Mouse (Mus musculus) cerebellum, postnatal 25 days (tissue): ENCODE results near the gene Skiv2l.
"Not testable (repeated sequence)": the region's sequence is repeated elsewhere in the genome, so short reads cannot be mapped to it uniquely, and the experiment has no call there.

ENCODE experiments used
- DNase-seq, 2 experiments: peaks; one replicate each; pipeline ENCODE4 v3.0.0; 2021; ENCODE audit warnings: mixed read lengths in 2 of 2

The Skiv2l gene

DNA sequence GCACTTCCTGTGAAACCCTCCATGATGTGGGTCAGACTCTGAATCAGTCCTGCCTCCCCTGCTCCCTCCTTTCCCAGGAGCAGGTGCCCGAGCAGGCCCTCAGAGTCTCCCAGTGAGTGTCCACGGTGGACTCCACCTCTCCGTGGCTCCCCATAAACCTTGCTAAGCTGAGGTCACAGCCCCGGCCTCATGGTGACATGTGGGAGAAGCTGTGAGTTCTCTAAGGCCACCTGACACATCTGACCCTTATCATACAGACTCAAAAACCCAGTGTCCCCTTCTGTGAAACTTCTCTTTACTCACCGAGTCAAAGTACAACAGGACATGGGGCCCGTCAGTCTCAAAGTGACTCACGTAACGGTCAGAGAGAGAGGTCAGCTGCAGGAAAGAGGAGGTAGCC is 39.2 kb downstream of the Skiv2l start:
- DNase-seq, result not testable (repeated sequence)

DNA sequence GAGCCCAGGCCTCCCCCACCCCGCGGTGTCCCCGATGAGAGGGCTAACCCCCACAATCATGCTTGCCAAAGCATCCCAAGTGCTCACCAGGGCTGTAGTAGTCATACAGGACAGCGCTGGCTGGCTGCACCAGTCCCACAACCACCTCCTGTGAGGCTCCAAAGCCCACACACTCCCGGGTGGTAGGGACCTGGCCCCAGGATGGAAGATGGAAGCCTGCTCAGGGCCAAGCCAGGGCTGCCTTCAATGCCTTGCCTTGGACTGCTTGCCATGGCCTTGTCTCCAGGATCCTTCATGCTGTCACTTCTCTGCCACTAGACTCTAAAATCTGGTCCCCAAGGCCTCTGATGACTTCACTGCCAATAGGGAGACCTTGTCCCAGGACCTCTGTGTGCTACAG is 39.6 kb downstream of the Skiv2l start:
- not testable (repeated sequence) for DNase-seq

DNA sequence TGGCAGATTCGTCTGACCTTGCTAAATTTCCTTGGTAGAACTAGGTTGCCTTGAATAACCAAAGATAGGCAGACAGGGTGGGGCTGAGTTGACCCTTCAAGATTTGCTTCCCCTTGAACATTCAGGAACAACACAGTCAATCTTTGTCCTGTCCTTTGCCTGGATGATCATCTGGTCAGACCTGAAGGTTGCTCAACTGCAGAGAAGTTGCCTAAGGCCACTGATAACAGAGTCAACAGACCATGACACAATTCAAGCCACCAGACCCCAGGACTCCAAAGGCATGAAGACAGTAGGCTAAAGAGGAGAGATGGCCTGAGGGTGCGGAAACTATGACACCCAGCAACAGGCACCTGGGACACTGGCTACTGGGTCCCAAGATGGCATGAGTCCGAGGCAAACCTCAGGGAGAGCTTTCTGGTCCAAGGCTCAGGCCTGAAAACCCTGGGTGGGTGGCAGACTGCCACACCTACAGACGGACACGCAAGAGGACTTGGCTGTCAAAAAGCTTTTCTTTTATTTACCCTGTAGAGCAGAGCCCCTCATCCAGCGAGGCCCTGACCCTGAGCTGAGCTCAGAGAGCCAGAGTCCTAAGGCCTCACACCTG is 41.3 kb downstream of the Skiv2l start:
- peak; percentile 18 to 53 for DNase-seq

DNA sequence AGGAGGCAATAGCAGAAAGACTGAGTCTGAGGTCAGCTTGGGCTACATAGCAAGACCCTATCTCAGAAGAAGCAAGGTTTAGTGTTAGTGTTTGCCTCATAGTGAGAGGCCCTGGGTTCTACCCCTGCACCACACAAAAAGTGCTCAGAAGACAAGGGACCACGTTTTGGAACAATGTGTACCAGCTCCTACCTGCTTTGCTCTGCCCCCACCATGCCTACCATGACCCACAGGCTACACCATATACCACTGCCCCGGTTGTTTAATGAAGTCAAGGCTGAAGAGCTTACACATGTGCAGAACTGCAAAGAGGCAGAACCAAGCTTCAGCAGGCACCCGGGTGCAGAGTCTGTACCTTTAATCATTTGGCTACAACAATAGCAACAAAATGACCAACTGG is 42.8 kb downstream of the Skiv2l start:
- DNase-seq, result no peak

DNA sequence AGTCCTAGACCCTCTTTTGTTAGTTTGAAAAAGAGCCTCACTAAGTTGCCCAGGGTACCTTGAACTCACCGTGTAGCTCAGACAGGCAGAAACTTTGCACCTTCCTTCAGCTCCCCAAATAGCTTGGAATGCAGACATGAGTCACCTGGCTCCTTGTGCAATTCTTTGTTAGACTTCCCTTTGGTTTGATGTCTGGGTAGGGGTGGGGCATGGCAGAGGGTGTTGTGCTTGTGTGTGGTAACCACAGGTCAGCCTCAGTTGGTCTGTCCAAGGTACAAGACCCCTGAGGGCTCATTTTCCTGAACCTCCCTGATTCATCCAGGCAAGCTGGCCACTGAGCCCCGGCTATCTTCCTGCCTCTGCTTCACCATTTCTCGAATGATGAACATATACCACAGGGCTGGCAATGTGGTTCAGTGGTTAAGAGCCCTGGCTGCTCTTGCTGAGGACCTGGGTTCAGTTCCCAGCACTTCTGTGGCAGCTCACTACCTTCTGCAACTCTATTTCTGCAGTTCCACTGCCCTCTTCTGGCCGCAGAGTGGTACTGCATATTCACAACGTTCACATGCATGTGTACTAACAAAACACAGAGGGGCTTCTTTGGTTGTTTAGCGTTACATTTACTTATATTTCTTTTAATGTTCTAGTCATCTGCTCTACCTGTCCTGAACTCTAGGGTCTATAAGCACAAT is 45.0 kb downstream of the Skiv2l start:
- DNase-seq, result no peak

DNA sequence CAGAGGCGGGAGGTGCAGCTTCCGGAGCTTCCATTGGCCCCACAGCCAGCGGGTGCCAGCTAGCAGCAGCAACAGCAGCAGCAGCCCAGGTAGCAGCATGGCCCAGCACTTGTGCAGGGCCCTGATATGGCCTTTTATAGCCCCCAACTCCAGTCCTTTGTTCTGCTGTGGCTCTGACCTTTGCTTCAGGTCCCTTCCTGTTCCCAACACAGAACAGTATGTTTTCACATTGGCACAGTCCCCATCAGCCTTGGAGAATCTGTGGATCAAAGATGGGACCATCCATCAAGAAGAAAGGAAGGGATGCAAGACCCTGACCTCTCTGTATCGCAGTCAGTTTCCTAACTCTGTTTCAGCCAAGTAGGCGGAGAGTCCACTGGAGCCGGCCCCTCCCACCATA is 45.7 kb downstream of the Skiv2l start, which contains the start of gene Cyp21a1:
Gene Cyp21a1 (minus strand): TSS at position 261 of the 400 bp plus-strand sequence.
- DNase-seq, result not testable (repeated sequence)

DNA sequence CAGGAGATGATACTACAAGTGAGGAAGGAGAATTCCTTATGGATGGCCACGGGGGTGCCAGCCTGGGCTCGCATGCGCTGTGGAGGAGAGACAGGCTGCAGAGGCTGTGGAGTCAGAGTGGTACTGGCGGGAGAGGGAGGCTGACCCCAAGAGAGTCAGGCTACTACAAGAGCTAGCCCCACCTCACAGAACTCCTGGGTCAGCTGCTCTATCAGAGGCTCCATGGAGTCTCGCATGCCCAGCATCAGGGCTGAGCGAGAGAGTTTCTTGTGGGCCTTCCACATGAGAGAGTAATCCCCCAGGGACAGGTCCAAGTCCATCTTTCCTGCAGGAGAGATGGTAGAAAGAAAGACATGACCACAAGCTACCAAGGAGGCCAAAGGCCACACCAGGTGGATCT is 46.6 kb downstream of the Skiv2l start:
- DNase-seq, result not testable (repeated sequence)

DNA sequence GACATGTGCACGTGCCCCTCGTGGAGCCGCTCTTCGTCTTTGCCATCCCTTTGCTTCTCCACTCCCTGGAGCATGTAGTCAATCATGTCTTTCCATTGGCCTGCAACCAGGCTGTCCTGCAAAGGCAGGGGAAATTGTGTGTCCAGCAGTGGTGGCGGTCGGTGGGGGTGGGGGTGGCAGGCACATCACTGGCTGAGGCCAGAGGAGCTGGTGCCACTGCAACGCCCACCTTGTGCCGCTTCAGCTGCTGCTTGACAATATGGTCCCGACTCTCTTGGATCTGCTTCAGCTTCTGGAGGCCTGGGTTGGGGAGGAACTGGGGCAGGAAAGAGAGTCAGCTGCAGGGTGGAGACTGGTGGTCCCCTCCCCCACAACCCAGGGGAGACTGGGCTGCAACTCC is 47.3 kb downstream of the Skiv2l start:
- DNase-seq, result not testable (repeated sequence)

DNA sequence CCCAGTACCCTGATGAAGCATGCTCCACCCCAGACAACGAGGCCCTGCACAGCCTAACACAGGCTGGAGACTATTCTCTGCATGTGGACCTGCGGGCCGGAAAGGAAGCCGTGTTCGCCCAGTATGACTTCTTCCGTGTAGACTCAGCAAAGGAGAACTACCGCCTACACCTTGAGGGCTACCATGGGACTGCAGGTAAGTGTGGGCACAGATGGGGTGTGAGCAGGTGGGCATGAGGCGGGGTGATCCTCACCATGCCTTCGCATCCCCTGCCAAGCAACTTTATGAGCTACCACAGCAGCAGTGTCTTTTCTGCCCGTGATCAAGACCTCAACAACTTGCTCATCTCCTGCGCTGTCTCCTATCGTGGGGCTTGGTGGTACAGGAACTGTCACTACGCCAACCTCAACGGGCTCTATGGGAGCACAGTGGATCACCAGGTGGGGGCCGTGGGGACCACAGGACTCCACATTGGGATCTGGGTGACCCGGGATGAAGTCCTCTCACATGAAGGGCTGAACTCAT is 49.2 kb downstream of the Skiv2l start:
- not testable (repeated sequence) for DNase-seq

DNA sequence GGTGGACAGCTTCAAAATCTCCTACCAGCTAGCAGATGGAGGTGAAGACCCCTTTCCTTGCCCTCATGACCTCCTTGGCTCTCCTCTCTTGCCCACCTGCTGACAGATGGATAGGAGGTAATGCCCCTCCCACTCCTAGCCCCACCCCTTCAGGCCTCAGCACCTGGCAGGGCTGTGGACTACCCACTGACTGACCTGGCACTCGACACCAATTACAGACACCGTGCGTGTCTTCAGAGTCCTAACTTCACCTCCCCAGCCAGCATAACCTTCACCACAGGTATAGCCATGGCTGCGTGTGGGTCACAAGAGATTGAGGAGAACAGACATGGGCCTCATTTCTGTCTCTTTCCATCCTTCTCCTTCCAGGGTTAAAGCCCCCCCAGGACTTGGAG is 50.5 kb downstream of the Skiv2l start:
- no peak for DNase-seq

DNA sequence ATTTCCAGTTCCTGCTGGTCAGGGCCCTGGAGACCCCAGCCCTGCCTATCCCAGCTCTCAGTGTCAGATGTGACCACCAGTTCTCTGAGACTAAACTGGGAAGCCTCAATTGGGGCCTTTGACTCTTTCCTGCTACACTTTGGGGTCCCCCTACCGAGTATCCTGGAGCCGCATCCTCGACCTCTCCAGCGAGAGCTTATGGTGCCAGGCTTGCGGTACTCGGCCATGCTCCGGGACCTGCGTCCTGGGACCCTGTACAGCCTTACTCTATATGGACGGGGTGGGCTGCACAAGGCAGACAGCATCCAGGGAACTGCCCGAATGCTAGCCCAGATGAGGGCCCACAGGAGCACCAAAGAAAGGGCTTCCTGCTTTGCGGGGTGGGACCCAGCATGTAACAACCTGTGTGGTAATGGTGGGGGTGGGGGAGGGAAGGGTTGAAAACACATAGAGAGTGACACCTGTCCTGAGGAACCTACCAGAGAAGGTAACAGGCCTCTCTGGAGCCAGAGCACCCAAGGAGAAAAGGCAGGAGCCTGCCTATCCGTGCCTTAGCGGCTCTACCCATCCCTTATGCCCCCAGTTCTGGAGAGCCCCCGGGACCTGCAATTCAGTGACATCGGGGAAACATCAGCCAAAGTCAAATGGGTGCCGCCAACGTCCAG is 51.0 kb downstream of the Skiv2l start:
- no peak for DNase-seq

DNA sequence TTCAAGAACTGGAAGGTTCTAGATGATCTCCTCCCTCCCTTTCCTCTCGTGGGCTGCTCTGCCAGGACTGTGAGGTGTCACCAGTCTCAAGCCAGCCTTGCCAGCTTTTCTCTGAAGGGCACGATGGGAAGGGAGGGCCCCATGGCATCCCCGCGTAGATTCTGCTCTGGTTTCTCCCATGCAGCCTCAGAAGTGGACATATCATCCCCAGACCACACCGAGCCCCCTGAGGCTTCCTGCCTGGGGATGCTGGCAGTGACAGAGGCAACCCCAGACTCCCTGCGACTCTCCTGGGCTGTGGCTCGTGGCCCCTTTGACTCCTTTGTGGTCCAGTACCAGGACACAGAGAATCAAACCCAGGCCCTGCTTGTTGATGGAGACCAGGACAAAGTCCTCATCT is 51.9 kb downstream of the Skiv2l start:
- DNase-seq, result not testable (repeated sequence)

DNA sequence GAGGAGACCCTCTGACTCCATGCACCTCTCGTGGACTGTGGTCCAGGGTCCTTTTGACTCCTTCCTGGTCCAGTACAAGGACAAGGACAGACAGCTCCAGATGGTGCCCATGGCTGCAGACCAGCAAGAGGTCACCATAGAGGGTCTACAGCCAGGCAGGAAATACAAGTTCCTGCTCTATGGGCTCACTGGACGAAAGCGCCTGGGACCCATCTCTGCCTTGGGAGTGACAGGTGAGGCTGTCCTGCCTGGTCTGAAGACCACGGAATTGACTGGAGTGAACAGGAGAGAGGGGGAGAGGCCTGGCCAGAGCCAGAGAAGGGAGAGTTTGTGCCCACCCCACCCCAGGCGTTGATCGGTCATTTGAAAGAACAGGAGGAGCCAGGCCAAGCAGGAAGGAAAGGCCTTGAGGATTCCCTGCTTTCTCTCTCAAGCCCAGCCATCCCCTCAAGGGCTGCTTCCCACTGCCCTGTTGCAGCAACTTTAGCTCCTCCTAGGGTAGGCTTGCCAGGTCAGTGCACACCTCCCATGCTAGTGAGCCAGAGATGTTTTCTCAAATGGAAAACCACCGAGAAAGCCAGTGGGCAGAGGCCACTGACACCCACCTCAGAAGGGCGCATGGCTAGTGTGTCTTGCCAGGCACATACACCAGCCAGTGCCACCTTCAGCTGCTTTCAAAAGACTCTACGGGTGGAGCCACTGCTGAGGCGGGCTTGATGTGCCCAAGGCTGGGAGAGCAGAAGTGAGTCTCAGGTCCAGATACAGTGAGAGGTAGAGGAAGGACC is 52.6 kb downstream of the Skiv2l start:
- not testable (repeated sequence) for DNase-seq

DNA sequence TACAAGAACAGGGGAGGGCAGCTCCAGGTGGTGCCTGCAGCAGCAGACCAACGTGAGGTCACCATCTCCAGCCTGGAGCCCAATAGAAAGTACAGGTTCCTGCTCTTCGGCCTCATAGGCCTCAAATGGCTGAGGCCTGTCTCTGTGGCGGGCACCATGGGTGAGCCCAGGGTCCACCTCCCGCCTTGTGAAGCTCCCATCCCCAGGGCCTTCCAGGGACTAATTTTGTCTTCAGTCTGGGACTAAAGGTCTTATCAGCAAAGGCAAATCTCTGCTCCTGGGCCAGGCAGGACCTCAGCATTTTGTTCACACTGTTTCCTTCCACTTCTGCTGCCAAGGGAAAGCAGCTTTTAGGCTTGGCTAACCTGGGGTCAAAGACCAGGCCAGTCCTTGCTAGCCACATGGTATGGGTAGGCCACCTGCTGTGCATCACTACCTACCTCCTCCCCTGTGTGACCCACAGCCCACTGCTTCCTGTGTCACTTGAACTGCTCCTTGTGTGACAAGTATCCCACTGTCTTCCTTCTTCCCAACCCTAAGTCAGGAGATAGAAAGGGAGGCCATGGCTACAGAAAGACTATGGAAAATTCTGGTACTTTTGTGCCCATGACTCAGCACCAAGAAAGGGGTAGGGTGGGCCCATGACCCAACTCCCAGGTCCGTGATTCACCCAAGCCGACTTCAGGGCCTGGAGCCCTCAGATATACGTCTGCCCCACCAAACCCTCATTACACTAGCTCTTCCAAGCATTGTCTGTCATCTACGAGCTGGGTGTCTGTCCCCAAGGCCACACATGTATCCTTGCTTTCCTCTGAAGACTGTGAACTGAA is 53.5 kb downstream of the Skiv2l start:
- DNase-seq, result no peak

DNA sequence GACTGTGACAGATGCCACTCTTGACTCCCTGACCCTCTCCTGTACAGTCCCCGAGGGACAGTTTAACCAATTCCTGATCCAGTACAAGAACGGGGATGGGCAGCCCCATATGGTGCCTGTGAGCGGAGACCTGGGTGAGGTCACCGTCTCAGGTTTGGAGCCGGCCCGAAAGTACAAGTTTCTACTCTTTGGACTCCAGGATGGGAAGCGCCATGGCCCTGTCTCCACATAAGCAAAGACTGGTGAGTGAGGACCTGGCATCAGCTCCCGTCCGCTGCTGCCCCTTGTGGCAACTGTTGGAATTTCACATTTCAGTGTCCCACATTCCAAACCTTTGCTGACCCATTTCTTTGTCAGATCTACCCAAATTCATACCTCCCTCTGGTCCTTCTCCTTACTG is 54.4 kb downstream of the Skiv2l start:
- peak; percentile 66 to 81 for DNase-seq

DNA sequence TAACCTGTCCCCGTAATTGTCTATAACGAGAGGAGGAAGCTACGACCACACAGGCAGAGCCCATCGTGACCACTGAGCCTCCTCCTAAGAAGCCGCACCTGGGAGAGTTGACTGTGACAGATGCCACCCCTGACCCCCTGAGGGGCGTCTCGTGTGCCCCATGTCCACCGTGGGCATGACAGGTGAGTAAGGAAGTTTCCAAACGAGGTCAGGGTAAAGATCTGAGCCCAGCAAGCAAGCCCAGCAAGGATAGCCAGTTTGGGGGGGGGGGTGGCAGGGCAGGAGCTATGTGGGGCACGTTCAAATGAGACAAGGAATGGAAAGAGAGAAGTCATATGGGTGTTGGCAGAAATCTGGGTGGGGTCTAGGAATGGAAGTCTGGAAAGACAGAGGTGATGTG is 55.0 kb downstream of the Skiv2l start:
- DNase-seq, result no peak
